Mouse (Mus musculus): ENCODE data around the gene Wdr63. TPM values are rescaled to one million over a fixed set of nuclear protein-coding genes. Genes with fewer than 3 reads are reported as not detected.

Wdr63 gene
- total RNA-seq (2012; rRNA removed) (not detected in 2 replicates), polyA plus RNA-seq (2012; ENCODE audit: insufficient read depth in 1 of 2, insufficient read length in 2 of 2, low read depth in 1 of 2, low replicate concordance in 2 of 2, missing spikeins in 1 of 2) (not detected)

DNA sequence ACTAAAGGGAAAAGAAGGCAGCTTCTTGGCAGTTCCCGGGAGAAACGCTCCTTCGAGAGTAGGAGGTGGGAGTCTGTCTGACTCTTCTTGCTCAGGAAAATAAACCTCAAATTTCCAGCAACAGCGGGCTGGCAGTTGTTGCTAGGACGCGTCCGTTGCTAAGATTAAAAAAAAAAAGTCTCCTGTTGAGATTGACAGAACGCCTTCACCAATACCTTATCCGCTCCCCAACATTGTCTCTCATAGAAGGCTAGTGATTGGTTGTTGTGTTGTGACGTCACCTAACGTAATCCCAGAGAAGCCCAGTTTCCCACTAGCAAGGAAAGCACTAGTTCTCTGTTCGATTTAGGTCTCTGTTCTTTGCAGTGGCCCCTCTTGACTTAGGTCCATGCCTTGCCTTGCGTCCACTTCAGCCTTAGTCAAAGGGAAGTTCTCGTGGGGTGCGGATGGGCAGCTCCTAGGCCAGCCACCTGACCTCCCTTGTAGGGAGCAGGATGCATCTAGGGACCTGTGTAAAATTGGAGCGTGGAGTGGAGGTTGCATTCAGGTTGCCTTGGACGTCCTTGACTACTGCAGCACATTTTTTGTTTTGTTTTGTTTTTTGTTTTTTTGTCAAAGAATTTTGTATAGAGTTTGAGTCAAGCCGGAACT is at the start of gene Wdr63:
TSS of gene Wdr63 (minus strand) at position 210 of the 651 bp plus-strand sequence.
- H3K4me3 ChIP-seq (ENCODE audit: control insufficient read depth in 1 of 2, insufficient read depth in 1 of 2, low read depth in 2 of 2, low read length in 2 of 2): no peak within 1 kb of the TSS
- TF ChIP-seq TCF12 (IDR thresholded peaks at IDR 0.05; ENCODE audit: low read depth, low read length) (no peak), MYC (IDR thresholded peaks at IDR 0.05; ENCODE audit: low read depth, low read length) (no peak), GATA1 (IDR thresholded peaks at IDR 0.05; ENCODE audit: low read depth, low read length) (no peak), ZKSCAN1 (IDR thresholded peaks at IDR 0.05; ENCODE audit: low read depth, low read length) (no peak), ELF1 (IDR thresholded peaks at IDR 0.05; ENCODE audit: low read depth, low read length) (no peak), RCOR1 (IDR thresholded peaks at IDR 0.05; ENCODE audit: low read depth, low read length) (no peak), USF1 (IDR thresholded peaks at IDR 0.05; ENCODE audit: low read depth, low read length) (no peak), ZNF384 (IDR thresholded peaks at IDR 0.05; ENCODE audit: low read depth, low read length) (no peak), NELFE (IDR thresholded peaks at IDR 0.05; ENCODE audit: low read depth, low read length) (no peak), HCFC1 (IDR thresholded peaks at IDR 0.05; ENCODE audit: low read depth, low read length) (no peak), NRF1 (IDR thresholded peaks at IDR 0.05; ENCODE audit: insufficient read depth, low read depth, low read length, poor library complexity, severe bottlenecking) (no peak), MXI1 (IDR thresholded peaks at IDR 0.05; ENCODE audit: low read depth, low read length) (no peak), BHLHE40 (IDR thresholded peaks at IDR 0.05; ENCODE audit: borderline replicate concordance, low read depth, low read length) (no peak), E2F4 (IDR thresholded peaks at IDR 0.05; ENCODE audit: borderline replicate concordance, low read depth, low read length) (no peak), POLR2AphosphoS5 (IDR thresholded peaks at IDR 0.05; ENCODE audit: borderline replicate concordance, low read depth, low read length) (no peak), CTCF (IDR thresholded peaks at IDR 0.05 in 2 of 3, conservative IDR thresholded peaks at IDR 0.05 in 1 of 3; ENCODE audit: control insufficient read depth in 1 of 3, insufficient read depth in 1 of 3, low read depth in 2 of 3, low read length in 3 of 3, poor library complexity in 1 of 3, severe bottlenecking in 1 of 3) (no peak)
- no peaks in the 10 kb centered on the region for H3K4me1 ChIP-seq (ENCODE audit: control insufficient read depth in 1 of 2, insufficient read depth in 2 of 2, low read length in 2 of 2)
- H3K9me3 ChIP-seq (replicated peaks; ENCODE audit: insufficient read depth, low read length): no peaks in the 10 kb centered on the region
- H3K27ac ChIP-seq (ENCODE audit: control insufficient read depth, low read depth, low read length): no peak within 1 kb of the TSS
- H3K36me3 ChIP-seq (ENCODE audit: control insufficient read depth in 1 of 2, insufficient read depth in 2 of 2, low read length in 2 of 2): peaks cover 0 to 2% of the 10 kb centered on the region in 2 experiments; a peak in 1 of 4 replicates
- no peak within 1 kb of the TSS for H3K9ac ChIP-seq (ENCODE audit: control insufficient read depth, low read depth, low read length, poor library complexity, severe bottlenecking)
- DNase-seq (ENCODE audit: low read depth, low spot score): no peak
- H3K27me3 ChIP-seq (ENCODE audit: control insufficient read depth in 1 of 2, insufficient read depth in 2 of 2, low read length in 2 of 2): no peaks in the 10 kb centered on the region
- H3K79me2 ChIP-seq (ENCODE audit: control insufficient read depth, insufficient read depth, low read length, poor library complexity): no peaks in the 10 kb centered on the region

DNA sequence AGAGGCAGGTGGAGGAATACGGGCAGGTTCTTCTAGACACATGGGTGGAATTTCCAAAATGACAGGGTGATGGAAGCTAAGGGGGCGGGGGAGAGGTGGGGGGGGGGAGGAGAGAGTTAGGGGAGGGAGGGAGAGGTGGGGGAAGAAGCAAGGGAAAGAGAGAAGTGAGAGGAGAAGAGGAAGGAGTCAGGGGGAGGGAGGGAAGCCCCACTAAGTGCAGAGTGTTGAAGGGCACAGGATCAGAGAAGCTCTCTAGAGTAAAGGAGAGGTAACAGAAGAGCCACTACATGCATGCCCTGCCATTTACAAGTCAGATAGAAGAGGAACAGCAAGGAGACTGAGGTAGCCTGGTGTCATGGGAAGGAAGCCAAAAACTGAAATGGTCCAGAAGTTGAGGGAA is 48.9 kb upstream of the Wdr63 start:
- no peaks in the 10 kb centered on the region for H3K36me3 ChIP-seq (ENCODE audit: control insufficient read depth in 1 of 2, insufficient read depth in 2 of 2, low read length in 2 of 2)
- H3K4me3 ChIP-seq (ENCODE audit: control insufficient read depth in 1 of 2, insufficient read depth in 1 of 2, low read depth in 2 of 2, low read length in 2 of 2): no peak overlapping the region
- H3K79me2 ChIP-seq (ENCODE audit: control insufficient read depth, insufficient read depth, low read length, poor library complexity): no peaks in the 10 kb centered on the region
- no peaks in the 10 kb centered on the region for H3K27me3 ChIP-seq (ENCODE audit: control insufficient read depth in 1 of 2, insufficient read depth in 2 of 2, low read length in 2 of 2)
- no peak overlapping the region for H3K27ac ChIP-seq (ENCODE audit: control insufficient read depth, low read depth, low read length)
- no peak for TF ChIP-seq UBTF (IDR thresholded peaks at IDR 0.05; ENCODE audit: borderline replicate concordance, insufficient read depth, low read depth, low read length)
- TF ChIP-seq RAD21 (IDR thresholded peaks at IDR 0.05; ENCODE audit: low read depth, low read length): no peak
- no peak for TF ChIP-seq TBP (IDR thresholded peaks at IDR 0.05; ENCODE audit: low read depth, low read length)
- no peak for TF ChIP-seq MYB (IDR thresholded peaks at IDR 0.05; ENCODE audit: low read depth, low read length)
- no peak for TF ChIP-seq TAL1 (IDR thresholded peaks at IDR 0.05; ENCODE audit: low read length)
- TF ChIP-seq ELF1 (IDR thresholded peaks at IDR 0.05; ENCODE audit: low read depth, low read length): no peak
- DNase-seq (ENCODE audit: low read depth, low spot score): no peak
- H3K9me3 ChIP-seq (replicated peaks; ENCODE audit: insufficient read depth, low read length): no peaks in the 10 kb centered on the region
- no peak overlapping the region for H3K9ac ChIP-seq (ENCODE audit: control insufficient read depth, low read depth, low read length, poor library complexity, severe bottlenecking)
- no peaks in the 10 kb centered on the region for H3K4me1 ChIP-seq (ENCODE audit: control insufficient read depth in 1 of 2, insufficient read depth in 2 of 2, low read length in 2 of 2)

Data from MEL (cell line).